Mouse (Mus musculus) MEL (cell line): ENCODE measurements around the gene Mei1. TPM values are rescaled to one million over a fixed set of nuclear protein-coding genes. Genes with fewer than 3 reads are reported as not detected.

Source experiments
- DNase-seq: peaks from one replicate; pipeline ENCODE4 v3.0.0; 2011; ENCODE audit warnings: low read depth, low spot score
- H3K27ac ChIP-seq: 2 replicates; pipeline ENCODE4 v1.5.1; 2012; ENCODE audit warnings: low read depth, mild to moderate bottlenecking, control low read depth, low read length, moderate library complexity; ENCODE audit not compliant: control insufficient read depth
- H3K27me3 ChIP-seq, 2 experiments: fragments of 150-350 bp in 1 of 2; sonication (generic) in 1 of 2; 2 replicates each; pipeline ENCODE4 v1.6.1; 2012; ENCODE audit warnings: low read length in 2 of 2, mild to moderate bottlenecking in 2 of 2, improper control_type of control experiment in 1 of 2, moderate library complexity in 1 of 2; ENCODE audit not compliant: insufficient read depth in 2 of 2, control insufficient read depth in 1 of 2
- H3K36me3 ChIP-seq, 2 experiments: 2 replicates each; pipeline ENCODE4 v1.6.1; 2012 to 2014; ENCODE audit warnings: low read length in 2 of 2, improper control_type of control experiment in 1 of 2, inconsistent platforms in 1 of 2, mild to moderate bottlenecking in 1 of 2; ENCODE audit not compliant: insufficient read depth in 2 of 2, control insufficient read depth in 1 of 2
- H3K4me1 ChIP-seq, 2 experiments: fragments of 150-350 bp in 1 of 2; sonication (generic) in 1 of 2; 2 replicates each; pipeline ENCODE4 v1.6.1; 2012; ENCODE audit warnings: low read length in 2 of 2, improper control_type of control experiment in 1 of 2, mild to moderate bottlenecking in 1 of 2; ENCODE audit not compliant: insufficient read depth in 2 of 2, control insufficient read depth in 1 of 2
- H3K4me3 ChIP-seq, 2 experiments: fragments of 150-350 bp in 1 of 2; sonication (generic) in 1 of 2; 2 replicates each; pipeline ENCODE4 v1.5.1; 2012; ENCODE audit warnings: low read depth in 2 of 2, low read length in 2 of 2, mild to moderate bottlenecking in 2 of 2, moderate library complexity in 2 of 2, control low read depth in 1 of 2, improper control_type of control experiment in 1 of 2; ENCODE audit not compliant: control insufficient read depth in 1 of 2, insufficient read depth in 1 of 2
- H3K79me2 ChIP-seq: 2 replicates; pipeline ENCODE4 v1.6.1; 2012; ENCODE audit warnings: mild to moderate bottlenecking, low read length, moderate library complexity; ENCODE audit not compliant: control insufficient read depth, poor library complexity, insufficient read depth
- H3K9ac ChIP-seq: 2 replicates; pipeline ENCODE4 v1.6.1; 2012; ENCODE audit warnings: low read depth, mild to moderate bottlenecking, control low read depth, low read length, moderate library complexity; ENCODE audit not compliant: control insufficient read depth, poor library complexity, severe bottlenecking
- H3K9me3 ChIP-seq: fragments of 150-350 bp; sonication (generic); replicated peaks from 2 replicates; pipeline ENCODE4 v1.6.1; 2012; ENCODE audit warnings: mild to moderate bottlenecking, low read length, improper control_type of control experiment, moderate library complexity; ENCODE audit not compliant: insufficient read depth
- CTCF ChIP-seq, 3 experiments: IDR thresholded peaks in 2 of 3; conservative IDR thresholded peaks in 1 of 3; 2 replicates each; pipeline ENCODE4 v1.5.1; 2011 to 2012; ENCODE audit warnings: low read length in 3 of 3, low read depth in 2 of 3, mild to moderate bottlenecking in 2 of 3, improper control_type of control experiment in 1 of 3, inconsistent platforms in 1 of 3, mixed read lengths in 1 of 3, moderate library complexity in 1 of 3; ENCODE audit not compliant: control insufficient read depth in 1 of 3, insufficient read depth in 1 of 3, poor library complexity in 1 of 3, severe bottlenecking in 1 of 3
- GATA1 ChIP-seq: IDR thresholded peaks from 2 replicates; pipeline ENCODE4 v1.6.1; 2011; ENCODE audit warnings: low read depth, low read length, improper control_type of control experiment
- HCFC1 ChIP-seq: IDR thresholded peaks from 2 replicates; pipeline ENCODE4 v1.6.1; 2012; ENCODE audit warnings: low read depth, mild to moderate bottlenecking, inconsistent platforms, low read length, improper control_type of control experiment, moderate library complexity
- MAFK ChIP-seq: IDR thresholded peaks from 2 replicates; pipeline ENCODE4 v1.6.1; 2011; ENCODE audit warnings: low read depth, mild to moderate bottlenecking, low read length, improper control_type of control experiment, borderline replicate concordance
- MXI1 ChIP-seq: IDR thresholded peaks from 2 replicates; pipeline ENCODE4 v1.6.1; 2011; ENCODE audit warnings: mild to moderate bottlenecking, low read depth, low read length, improper control_type of control experiment
- POLR2A ChIP-seq, 2 experiments: IDR thresholded peaks; 2 replicates each; pipeline ENCODE4 v1.6.1; 2011 to 2012; ENCODE audit warnings: low read length in 2 of 2, mild to moderate bottlenecking in 2 of 2, control low read depth in 1 of 2, improper control_type of control experiment in 1 of 2, low read depth in 1 of 2, moderate library complexity in 1 of 2; ENCODE audit not compliant: control insufficient read depth in 1 of 2, insufficient read depth in 1 of 2, poor library complexity in 1 of 2
- POLR2AphosphoS2 ChIP-seq: IDR thresholded peaks from 2 replicates; pipeline ENCODE4 v1.6.1; 2011; ENCODE audit warnings: low read length, improper control_type of control experiment
- POLR2AphosphoS5 ChIP-seq: IDR thresholded peaks from 2 replicates; pipeline ENCODE4 v1.6.1; 2012; ENCODE audit warnings: low read depth, borderline replicate concordance, mild to moderate bottlenecking, inconsistent platforms, low read length, moderate library complexity, mixed read lengths
- SIN3A ChIP-seq: IDR thresholded peaks from 2 replicates; pipeline ENCODE4 v1.6.1; 2012; ENCODE audit warnings: low read length, improper control_type of control experiment, inconsistent platforms
- UBTF ChIP-seq: IDR thresholded peaks from 2 replicates; pipeline ENCODE4 v1.6.1; 2012; ENCODE audit warnings: low read depth, mild to moderate bottlenecking, inconsistent platforms, low read length, improper control_type of control experiment, moderate library complexity, borderline replicate concordance; ENCODE audit not compliant: insufficient read depth
- ZC3H11A ChIP-seq: IDR thresholded peaks from 2 replicates; pipeline ENCODE4 v1.6.1; 2012; ENCODE audit warnings: low read depth, mild to moderate bottlenecking, inconsistent platforms, low read length, improper control_type of control experiment
- ZKSCAN1 ChIP-seq: IDR thresholded peaks from 2 replicates; pipeline ENCODE4 v1.6.1; 2012; ENCODE audit warnings: low read depth, mild to moderate bottlenecking, inconsistent platforms, low read length, improper control_type of control experiment, moderate library complexity
- ZMIZ1 ChIP-seq: IDR thresholded peaks from 2 replicates; pipeline ENCODE4 v1.6.1; 2012; ENCODE audit warnings: low read depth, mild to moderate bottlenecking, inconsistent platforms, low read length, improper control_type of control experiment, moderate library complexity
- polyA plus RNA-seq, 2 experiments: library from polyadenylated mRNA; stranded (reverse) in 1 of 2; unstranded in 1 of 2; fragments of >175 nt in 1 of 2; fragments of >200 nt in 1 of 2; gene quantifications; 2 replicates each; pipeline versions ENCODE4 v1.2.1 to v1.2.4; 2012; ENCODE audit warnings: low replicate concordance in 2 of 2, low read depth in 1 of 2; ENCODE audit not compliant: insufficient read length in 2 of 2, insufficient read depth in 1 of 2, missing spikeins in 1 of 2
- total RNA-seq: library from RNA; depleted of rRNA; stranded (reverse); fragments of 300-350 nt; gene quantifications from 2 replicates; pipeline ENCODE4 v1.2.3, GENCODE M21; 2012

Gene Mei1
- total and polyA plus RNA-seq, 3 experiments, result not detected

DNA sequence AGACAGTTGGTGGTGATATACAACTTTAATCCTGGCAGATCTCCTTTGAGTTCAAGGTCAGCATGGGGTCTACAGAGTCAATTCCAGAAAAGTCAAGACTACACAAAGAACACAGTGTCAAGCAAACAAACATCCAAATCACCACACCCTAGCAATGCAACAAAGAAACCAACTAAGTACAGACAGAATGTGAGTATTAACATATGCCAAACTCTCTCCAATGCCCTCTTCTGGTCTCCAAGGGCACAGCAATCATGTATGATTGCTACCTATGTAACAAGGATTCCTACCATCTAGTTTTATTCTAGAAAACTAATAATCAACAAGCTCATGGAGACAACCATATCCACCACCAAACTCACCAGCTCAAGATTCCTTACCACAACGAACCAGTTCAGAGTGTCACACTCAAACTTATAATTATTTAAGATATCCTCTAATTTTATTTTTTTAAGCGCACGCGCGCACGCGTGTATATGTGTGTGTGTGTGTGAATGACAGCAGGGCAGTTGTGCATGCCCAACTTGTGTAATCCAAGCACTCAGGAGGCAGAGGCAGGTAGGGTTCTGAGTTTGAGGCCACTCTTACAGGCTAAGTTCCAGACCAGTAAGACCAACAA lies 25.5 kb upstream of the Mei1 start:
- Histone ChIP-seq H3K27ac (no peak overlapping the region), H3K9me3 (no peaks in the 10 kb centered on the region), H3K4me3 (peak overlapping the region in 1 of 2 experiments; percentile 27; a peak in 2 of 4 replicates), H3K36me3 (peaks cover 14 to 29% of the 10 kb centered on the region in 2 experiments), H3K9ac (peak overlapping the region; percentile 8; the same call in 1 of the 2 replicates), H3K27me3 (no peaks in the 10 kb centered on the region), H3K4me1 (peaks cover 0 to 13% of the 10 kb centered on the region in 2 experiments; a peak in 3 of 4 replicates), H3K79me2 (peaks cover 44% of the 10 kb centered on the region)
- TF ChIP-seq ZMIZ1, result peak; percentile 54; the same call in 1 of the 2 replicates
- TF ChIP-seq CTCF (IDR thresholded peaks at IDR 0.05 in 2 of 3, conservative IDR thresholded peaks at IDR 0.05 in 1 of 3; ENCODE audit: control insufficient read depth in 1 of 3, insufficient read depth in 1 of 3, low read depth in 2 of 3, low read length in 3 of 3, poor library complexity in 1 of 3, severe bottlenecking in 1 of 3), result peak in 2 of 3 experiments; percentile 43 to 58; a peak in 4 of 6 replicates
- peak; percentile 26; the same call in 1 of the 2 replicates for TF ChIP-seq SIN3A
- TF ChIP-seq HCFC1, result peak; percentile 28; the same call in 1 of the 2 replicates
- no peak for TF ChIP-seq ZKSCAN1
- no peak for TF ChIP-seq GATA1
- peak; percentile 65 for TF ChIP-seq POLR2AphosphoS2
- peak; percentile 74 for DNase-seq

DNA sequence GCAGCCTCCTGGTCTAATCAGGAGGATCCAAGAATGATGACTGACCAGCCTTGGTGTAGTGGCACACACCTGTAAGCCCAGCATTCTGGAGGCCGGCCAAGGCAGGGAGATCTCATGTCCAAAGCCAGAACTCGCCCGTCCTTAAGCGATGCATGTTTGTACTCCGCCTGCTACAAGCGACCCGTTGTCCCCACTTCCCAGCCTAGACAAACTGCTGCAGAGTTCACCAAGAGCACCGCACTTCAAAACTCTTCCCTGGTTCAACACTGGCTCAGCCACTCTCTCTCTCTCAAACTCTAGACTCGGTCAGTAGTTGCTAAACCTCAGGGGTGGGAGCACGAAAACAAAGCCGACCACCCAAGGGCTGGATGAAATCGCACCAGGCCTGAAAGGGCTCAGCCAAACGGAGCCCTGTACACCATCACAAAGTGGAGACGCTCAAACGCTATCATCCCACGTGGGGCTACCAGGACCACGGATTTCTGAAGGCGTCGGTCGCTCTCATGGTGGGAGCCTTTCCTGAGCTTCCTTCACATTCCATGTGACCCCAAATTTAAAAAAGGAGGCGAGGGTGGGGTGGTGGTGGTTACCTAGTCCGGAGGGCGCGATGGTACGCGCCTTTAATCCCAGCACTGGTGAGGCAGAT lies 23.4 kb upstream of the Mei1 start:
- no peaks in the 10 kb centered on the region for H3K9me3 ChIP-seq
- peak overlapping the region; percentile 1; the same call in 1 of the 2 replicates for H3K27ac ChIP-seq
- 0 out of 4 replicates have a peak, but pooled peaks cover 0 to 2% of the 10 kb centered on the region in 2 experiments for H3K27me3 ChIP-seq
- peaks cover 9 to 29% of the 10 kb centered on the region in 2 experiments for H3K36me3 ChIP-seq
- peak overlapping the region; percentile 94 for H3K9ac ChIP-seq
- peaks cover 0 to 13% of the 10 kb centered on the region in 2 experiments; a peak in 3 of 4 replicates for H3K4me1 ChIP-seq
- peaks cover 44% of the 10 kb centered on the region for H3K79me2 ChIP-seq
- peak overlapping the region; percentile 88 to 95 for H3K4me3 ChIP-seq
- TF ChIP-seq SIN3A, result peak; percentile 68
- TF ChIP-seq MAFK, result no peak
- no peak for TF ChIP-seq POLR2AphosphoS5
- TF ChIP-seq MXI1, result peak; percentile 75; the same call in 1 of the 2 replicates
- no peak for TF ChIP-seq UBTF
- TF ChIP-seq ZC3H11A, result no peak
- no peak for TF ChIP-seq CTCF (IDR thresholded peaks at IDR 0.05 in 2 of 3, conservative IDR thresholded peaks at IDR 0.05 in 1 of 3; ENCODE audit: control insufficient read depth in 1 of 3, insufficient read depth in 1 of 3, low read depth in 2 of 3, low read length in 3 of 3, poor library complexity in 1 of 3, severe bottlenecking in 1 of 3)
- no peak for TF ChIP-seq ZMIZ1
- 0 out of 4 replicates have a peak, but pooled peaks of 1 of the 2 experiments have one; percentile 12 for TF ChIP-seq POLR2A (IDR thresholded peaks at IDR 0.05; ENCODE audit: control insufficient read depth in 1 of 2, insufficient read depth in 1 of 2, low read depth in 1 of 2, low read length in 2 of 2, poor library complexity in 1 of 2)
- TF ChIP-seq, all 39 proteins: peak for 3
- DNase-seq, result peak; percentile 61
